Mouse (Mus musculus): ENCODE results near the gene Fahd2a. TPM values are rescaled to one million over a fixed set of nuclear protein-coding genes. Genes with fewer than 3 reads are reported as not detected.

Fahd2a gene
- polyA plus RNA-seq, 1 experiment from 2014 or later: 40.3 TPM

GRCm38 (mm10) chr2:127435135-127435534 is 9.2 kb downstream of the Fahd2a start:
- CTCF ChIA-PET: interaction anchor here (1.1 to 2.3 kb wide), 2 partner anchors 10 to 127 kb away, joined by 3 to 7 read pairs; partner anchors contain the start of gene Fahd2a
- no peak for ATAC-seq
- peak; percentile 74 for TF ChIP-seq CTCF (IDR thresholded peaks at IDR 0.05)
- DNase-seq (ENCODE audit: low read depth, low spot score): no peak
- POLR2A ChIA-PET: interaction anchor here (0.6 to 1.1 kb wide), 3 partner anchors 10 to 300 kb away, joined by 3 to 6 read pairs (median 4); partner anchors contain the start of gene Fahd2a
- no peaks in the 10 kb centered on the region for H3K27me3 ChIP-seq
- in situ Hi-C loops (cut with MboI; ENCODE audit: low pct_unique_long_range_greater_than_20kb): no loop called here

- ChIA-PET POLR2A (no interaction called here), CTCF (interaction anchor here (2.3 to 3.0 kb wide), 2 partner anchors 11 to 70 kb away, joined by 7 to 9 read pairs; partner anchors contain the start of genes Adra2b and Fahd2a)
- ATAC-seq (no peak), DNase-seq (ENCODE audit: low read depth, low spot score) (no peak)
- no peak for TF ChIP-seq CTCF (IDR thresholded peaks at IDR 0.05)
- peaks cover 6% of the 10 kb centered on the region for H3K27me3 ChIP-seq
- in situ Hi-C loops (cut with MboI; ENCODE audit: low pct_unique_long_range_greater_than_20kb): no loop called here
Observed at GRCm38 (mm10) chr2:127433487-127434295, 10.7 kb downstream of the Fahd2a start.

GRCm38 (mm10) chr2:127430238-127430637 is 14.1 kb downstream of the Fahd2a start:
- in situ Hi-C loops (cut with MboI; ENCODE audit: low pct_unique_long_range_greater_than_20kb): no loop called here
- peak; percentile 86 for TF ChIP-seq CTCF (IDR thresholded peaks at IDR 0.05)
- ChIA-PET CTCF (interaction anchor here (0.6 to 2.2 kb wide), 5 partner anchors 11 to 68 kb away, joined by 3 to 12 read pairs (median 3); partner anchors contain the start of gene Adra2b), POLR2A (interaction anchor here (1.2 kb wide), 1 partner anchor 68 kb away, joined by 3 read pairs; the partner anchor contains the start of gene Adra2b)
- no peak for DNase-seq (ENCODE audit: low read depth, low spot score)
- ATAC-seq: no peak
- H3K27me3 ChIP-seq: peaks cover 9% of the 10 kb centered on the region

GRCm38 (mm10) chr2:127424977-127425376 is 19.4 kb downstream of the Fahd2a start, which contains the start of gene Gpat2:
Gene Gpat2, plus strand, starts transcription at chr2:127425199.
- ChIA-PET POLR2A (no interaction called here), CTCF (interaction anchor here (2.1 kb wide), 1 partner anchor 62 kb away, joined by 7 read pairs; the partner anchor contains the start of gene Adra2b)
- TF ChIP-seq CTCF (IDR thresholded peaks at IDR 0.05): no peak
- DNase-seq (ENCODE audit: low read depth, low spot score) (no peak), ATAC-seq (no peak)
- peaks cover 9% of the 10 kb centered on the region for H3K27me3 ChIP-seq
- in situ Hi-C loops (cut with MboI; ENCODE audit: low pct_unique_long_range_greater_than_20kb): loop anchor here (5.0 kb wide), 1 partner anchor 63 kb away; the partner anchor contains the start of gene Adra2b

- TF ChIP-seq CTCF (IDR thresholded peaks at IDR 0.05): no peak
- CTCF ChIA-PET: interaction anchor here (0.9 to 1.7 kb wide), 2 partner anchors 11 to 27 kb away, joined by 3 to 4 read pairs; no protein-coding TSS in a partner anchor
- POLR2A ChIA-PET: no interaction called here
- DNase-seq (ENCODE audit: low read depth, low spot score): no peak
- no peak for ATAC-seq
- in situ Hi-C loops (cut with MboI; ENCODE audit: low pct_unique_long_range_greater_than_20kb): no loop called here
- no peaks in the 10 kb centered on the region for H3K27me3 ChIP-seq
Observed at GRCm38 (mm10) chr2:127418266-127418970, 25.9 kb downstream of the Fahd2a start.

GRCm38 (mm10) chr2:127416706-127417105 is 27.7 kb downstream of the Fahd2a start:
- H3K27me3 ChIP-seq: no peaks in the 10 kb centered on the region
- POLR2A ChIA-PET: no interaction called here
- CTCF ChIA-PET: no interaction called here
- no peak for TF ChIP-seq CTCF (IDR thresholded peaks at IDR 0.05)
- in situ Hi-C loops (cut with MboI; ENCODE audit: low pct_unique_long_range_greater_than_20kb): no loop called here
- no peak for DNase-seq (ENCODE audit: low read depth, low spot score)
- ATAC-seq: no peak

- no peak for TF ChIP-seq CTCF (IDR thresholded peaks at IDR 0.05)
- ATAC-seq (no peak), DNase-seq (ENCODE audit: low read depth, low spot score) (no peak)
- ChIA-PET POLR2A (no interaction called here), CTCF (no interaction called here)
- H3K27me3 ChIP-seq: no peaks in the 10 kb centered on the region
- in situ Hi-C loops (cut with MboI; ENCODE audit: low pct_unique_long_range_greater_than_20kb): no loop called here
Observed at GRCm38 (mm10) chr2:127415806-127416205, 28.6 kb downstream of the Fahd2a start.

GRCm38 (mm10) chr2:127411126-127411525 is 33.2 kb downstream of the Fahd2a start:
- H3K27me3 ChIP-seq: no peaks in the 10 kb centered on the region
- CTCF ChIA-PET: no interaction called here

GRCm38 (mm10) chr2:127398738-127399137 is 45.6 kb downstream of the Fahd2a start:
- in situ Hi-C loops (cut with MboI; ENCODE audit: low pct_unique_long_range_greater_than_20kb): no loop called here
- ChIA-PET POLR2A (interaction anchor here (0.7 kb wide), 1 partner anchor 13 kb away, joined by 4 read pairs; no protein-coding TSS in a partner anchor), CTCF (no interaction called here)
- no peak for ATAC-seq
- TF ChIP-seq CTCF (IDR thresholded peaks at IDR 0.05): no peak
- H3K27me3 ChIP-seq: peaks cover 4% of the 10 kb centered on the region
- no peak for DNase-seq (ENCODE audit: low read depth, low spot score)

More at GRCm38 (mm10) chr2:127411126-127411525, 33.2 kb downstream of the Fahd2a start:
- ATAC-seq: no peak
- in situ Hi-C loops (cut with MboI; ENCODE audit: low pct_unique_long_range_greater_than_20kb): no loop called here
- DNase-seq (ENCODE audit: low read depth, low spot score): no peak
- POLR2A ChIA-PET: no interaction called here
- TF ChIP-seq CTCF (IDR thresholded peaks at IDR 0.05): no peak

- CTCF ChIA-PET: no interaction called here
- peaks cover 2% of the 10 kb centered on the region for H3K27me3 ChIP-seq
- TF ChIP-seq CTCF (IDR thresholded peaks at IDR 0.05): no peak
- DNase-seq (ENCODE audit: low read depth, low spot score): no peak
- POLR2A ChIA-PET: no interaction called here
- in situ Hi-C loops (cut with MboI; ENCODE audit: low pct_unique_long_range_greater_than_20kb): no loop called here
- ATAC-seq: no peak
Observed at GRCm38 (mm10) chr2:127394606-127395161, 49.7 kb downstream of the Fahd2a start.

Measured in Patski (cell line).